Mouse (Mus musculus) cerebellum, adult (tissue): Measurements from ENCODE around the gene Kif3c.

Experiments
- ATAC-seq: cut with Nextera tagmentation; 2 replicates; pipeline ENCODE4 v1.9.2; 2017; ENCODE audit warnings: mild to moderate bottlenecking, moderate library complexity, mixed read lengths; ENCODE audit not compliant: insufficient number of reproducible peaks, low FRiP score, low TSS enrichment

Gene Kif3c

GRCm38 (mm10) chr12:3420519-3420918, 55.6 kb downstream of the Kif3c start:
- no peak for ATAC-seq

GRCm38 (mm10) chr12:3422786-3423185, 57.9 kb downstream of the Kif3c start:
- ATAC-seq = no peak

GRCm38 (mm10) chr12:3424179-3424578, 59.2 kb downstream of the Kif3c start:
- no peak for ATAC-seq

DNA sequence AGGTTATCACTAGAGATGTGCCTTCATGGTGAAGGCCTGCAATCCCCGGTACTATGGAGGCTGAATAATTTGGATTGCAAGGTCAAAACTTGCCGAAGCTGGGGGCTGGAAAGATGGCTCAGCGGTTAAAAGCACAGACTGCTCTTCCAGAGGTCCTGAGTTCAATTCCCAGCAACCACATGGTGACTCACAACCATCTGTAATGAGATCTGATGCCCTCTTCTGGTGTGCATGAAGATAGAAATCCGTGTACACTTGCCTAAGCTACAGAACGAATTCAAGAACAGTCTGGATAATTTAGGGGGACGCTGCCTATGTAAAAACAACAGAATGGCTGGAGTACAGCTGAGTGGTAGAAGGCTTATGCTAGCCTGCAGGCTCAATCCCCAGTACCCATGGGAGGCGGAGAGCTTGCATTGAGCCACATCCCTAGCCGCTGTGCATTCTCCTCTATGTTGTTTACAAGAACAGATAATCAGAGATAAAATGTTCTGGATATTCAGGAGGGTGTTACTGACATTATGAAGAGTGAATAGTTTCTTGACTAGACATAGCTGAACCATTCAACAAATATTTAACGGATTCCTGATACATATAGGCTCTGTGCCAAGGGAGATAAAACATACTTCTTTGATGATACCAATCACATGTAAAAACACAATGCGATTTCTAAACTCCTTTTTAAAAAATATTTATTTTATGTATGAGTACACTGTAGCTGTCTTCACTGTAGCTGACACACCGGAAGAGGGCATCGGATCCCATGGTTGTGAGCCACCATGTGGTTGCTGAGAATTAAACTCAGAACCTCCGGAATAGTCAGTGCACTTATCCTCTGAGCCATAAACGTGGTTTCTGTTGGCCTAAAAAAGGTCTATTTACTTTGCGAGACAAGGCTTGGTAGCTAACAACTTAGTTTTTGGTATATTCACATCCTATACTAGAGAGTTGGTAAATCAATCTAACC, 60.7 kb downstream of the Kif3c start:
- 0 out of 2 replicates have a peak, but pooled peaks have one; percentile 18 for ATAC-seq

- ATAC-seq = peak; percentile 96
These were observed 61.6 kb downstream of the Kif3c start, which contains the start of gene Asxl2 for GRCm38 (mm10) chr12:3426530-3427034. TSS of gene Asxl2 (plus strand) at chr12:3426857.

DNA sequence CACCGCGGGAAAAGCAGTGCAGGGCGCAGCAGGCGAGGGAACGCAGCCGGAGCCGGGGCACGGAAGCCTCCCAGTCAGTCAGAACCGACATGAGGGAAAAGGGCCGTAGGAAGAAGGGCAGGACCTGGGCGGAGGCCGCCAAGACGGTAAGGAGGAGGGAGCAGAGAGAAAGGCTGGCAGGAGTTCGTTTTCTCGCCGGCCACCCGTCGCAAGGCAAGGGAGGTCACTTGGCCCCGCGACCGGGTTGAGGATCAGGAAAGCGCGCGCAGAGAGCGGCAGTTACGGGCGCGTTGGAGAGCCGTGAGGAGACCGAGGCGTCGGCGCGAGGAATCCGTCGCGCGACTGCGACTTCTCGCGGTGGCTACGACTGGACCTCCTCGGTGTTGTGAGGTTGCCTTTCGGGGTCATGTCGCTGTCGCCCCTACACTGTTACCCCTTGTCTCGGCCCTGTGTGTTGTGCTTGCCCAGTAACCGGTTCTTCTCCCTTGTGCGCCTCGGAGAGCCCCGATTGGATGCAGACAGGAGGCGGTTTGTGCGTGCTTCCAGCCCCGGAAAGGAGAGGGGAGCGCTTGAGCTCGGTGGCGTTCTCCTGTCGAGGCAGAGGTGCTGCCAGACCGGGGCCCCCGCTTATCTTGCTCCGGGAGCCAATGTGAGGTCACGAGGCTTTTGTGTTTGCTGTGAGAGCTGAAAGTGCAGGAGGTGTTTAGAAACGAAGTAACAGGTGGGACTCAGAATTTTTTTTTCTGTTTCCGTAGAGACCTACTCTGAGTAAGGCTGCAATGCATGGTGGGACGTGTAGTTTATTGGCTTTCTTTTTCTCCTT, 62.3 kb downstream of the Kif3c start:
- ATAC-seq = peak; percentile 54

DNA sequence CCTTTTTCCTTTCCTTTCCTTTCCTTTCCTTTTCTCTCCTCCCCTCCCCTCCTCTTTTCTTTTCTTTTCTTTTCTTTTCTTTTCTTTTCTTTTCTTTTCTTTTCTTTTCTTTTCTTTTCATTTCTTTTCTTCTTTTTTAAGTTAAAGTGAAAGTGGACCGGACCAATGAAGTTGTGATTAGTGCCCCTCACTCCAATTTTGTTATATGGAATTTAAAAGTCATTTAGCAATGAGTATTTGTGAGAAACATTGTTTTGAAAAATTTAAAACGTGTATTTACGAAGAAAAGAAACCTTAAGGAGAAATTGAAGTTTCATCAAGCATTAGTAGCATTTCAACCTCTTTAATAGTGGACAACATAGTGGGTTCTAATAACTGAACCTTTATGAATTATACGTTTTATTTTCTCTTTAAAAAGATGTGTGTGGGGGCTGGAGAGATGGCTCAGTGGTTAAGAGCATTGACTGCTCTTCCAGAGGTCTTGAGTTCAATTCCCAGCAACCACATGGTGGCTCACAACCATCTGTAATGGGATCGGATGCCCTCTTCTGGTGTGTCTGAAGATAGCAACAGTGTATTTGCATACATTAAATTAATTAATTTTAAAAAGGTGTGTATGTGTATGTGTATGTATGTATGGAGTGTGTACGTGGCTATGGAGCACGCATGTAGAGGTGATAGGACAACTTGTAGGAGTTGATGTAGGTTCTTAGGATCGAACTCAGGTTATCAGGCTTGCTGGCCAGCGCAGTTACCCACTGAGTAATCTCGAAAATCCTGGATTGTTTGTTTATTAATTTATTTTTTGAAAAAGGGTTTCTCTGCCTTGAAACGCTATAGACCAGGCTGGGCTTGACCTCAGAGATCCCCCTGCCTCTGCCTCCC, 63.2 kb downstream of the Kif3c start:
- ATAC-seq = no peak

GRCm38 (mm10) chr12:3429681-3430442, 64.9 kb downstream of the Kif3c start:
- ATAC-seq = no peak

DNA sequence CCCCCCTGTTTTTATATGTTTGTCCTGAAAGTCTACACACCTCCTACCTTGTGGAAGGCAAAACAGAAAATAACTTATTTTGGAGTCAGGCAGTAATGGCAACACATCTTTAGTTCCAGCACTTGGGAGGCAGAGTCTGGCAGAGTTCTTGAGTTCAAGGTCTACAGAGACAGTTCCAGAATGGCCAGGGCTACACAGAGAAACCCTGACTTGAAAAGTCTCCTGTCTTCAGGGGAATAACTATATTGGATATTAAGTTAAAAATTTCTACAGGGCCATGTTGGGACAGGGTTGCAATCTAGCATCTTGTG, 65.5 kb downstream of the Kif3c start:
- no peak for ATAC-seq

DNA sequence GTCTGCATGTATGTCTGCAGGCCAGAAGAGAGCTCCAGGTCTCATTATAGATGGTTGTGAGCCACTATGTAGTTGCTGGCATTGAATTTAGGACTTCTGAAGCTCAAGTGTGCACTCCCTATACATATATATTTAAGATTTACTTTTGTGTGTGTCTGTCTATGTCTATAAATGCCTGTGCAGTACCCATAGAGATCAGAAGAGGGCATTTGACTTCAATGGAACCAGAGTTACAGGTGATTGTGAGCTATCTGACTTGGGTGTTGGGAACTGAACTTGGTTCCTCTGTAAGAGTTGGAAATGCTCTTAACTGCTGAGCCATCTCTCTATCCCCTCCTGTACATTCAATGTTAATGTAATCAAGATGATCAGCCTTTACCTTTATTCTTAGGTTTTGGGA, 66.1 kb downstream of the Kif3c start:
- ATAC-seq = no peak

- no peak for ATAC-seq
These were observed 68.8 kb downstream of the Kif3c start for GRCm38 (mm10) chr12:3433736-3434135.

- ATAC-seq = no peak
These were observed 71.5 kb downstream of the Kif3c start for GRCm38 (mm10) chr12:3436446-3436845.

DNA sequence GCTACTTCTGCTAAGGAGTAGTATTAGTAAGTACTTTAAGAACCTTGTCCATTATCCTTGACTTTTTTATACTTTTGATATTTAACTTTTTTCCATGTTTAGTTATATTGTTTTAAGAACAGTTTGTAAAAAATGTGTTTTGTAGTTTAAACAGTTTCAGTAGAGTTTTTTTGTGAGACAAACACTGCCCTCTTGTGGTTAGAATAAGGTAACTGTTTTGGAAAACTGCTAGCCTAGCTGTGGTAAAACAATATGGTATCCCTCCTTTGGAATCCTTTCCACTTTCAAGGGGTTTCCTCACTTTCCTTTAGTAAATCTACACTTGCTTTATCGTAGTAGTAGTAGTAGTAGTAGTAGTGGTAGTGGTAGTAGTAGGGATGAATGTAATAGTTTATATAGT, 72.9 kb downstream of the Kif3c start:
- no peak for ATAC-seq

DNA sequence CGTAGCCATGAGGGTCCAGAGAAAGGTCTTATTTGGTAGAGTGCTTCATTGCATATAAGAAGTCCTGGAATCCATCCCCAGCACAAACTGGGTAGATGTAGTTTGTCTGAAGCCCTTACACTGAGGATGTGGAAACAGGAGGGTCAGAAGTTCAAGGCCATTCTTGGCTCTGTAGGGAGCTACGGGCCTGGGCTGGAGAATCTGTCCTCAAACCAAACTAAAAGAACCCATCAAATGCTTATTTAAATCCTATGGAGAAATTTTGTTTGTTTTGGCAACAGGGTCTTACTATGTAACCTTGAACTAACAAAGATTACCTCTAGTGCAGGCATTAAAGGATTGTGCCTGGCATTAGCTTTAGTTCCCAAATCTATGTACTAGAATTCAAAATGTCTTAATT, 76.0 kb downstream of the Kif3c start:
- no peak for ATAC-seq

- no peak for ATAC-seq
These were observed 76.4 kb downstream of the Kif3c start for GRCm38 (mm10) chr12:3441361-3441760.

- ATAC-seq = no peak
These were observed 88.6 kb downstream of the Kif3c start for GRCm38 (mm10) chr12:3453554-3453953.
